Mouse (Mus musculus): ENCODE data around the gene Nploc4. TPM values are rescaled to one million over a fixed set of nuclear protein-coding genes. Genes with fewer than 3 reads are reported as not detected.
A peak's percentile ranks its signal among the peaks of the same experiment; 100 is the strongest.

The Nploc4 gene
- polyA plus RNA-seq, 1 experiment from 2014 or later, result 52.9 TPM

- ATAC-seq (ENCODE audit: insufficient number of reproducible peaks, insufficient read depth, low FRiP score, low TSS enrichment), result peak; percentile 79
- peak within 1 kb of the TSS; percentile 82 for H3K27ac ChIP-seq
- H3K9me3 ChIP-seq, result no peaks in the 10 kb centered on the region
- H3K4me1 ChIP-seq, result peaks cover 16% of the 10 kb centered on the region
- H3K36me3 ChIP-seq, result peaks cover 38% of the 10 kb centered on the region
- no peaks in the 10 kb centered on the region for H3K27me3 ChIP-seq
- H3K9ac ChIP-seq, result peak within 1 kb of the TSS; percentile 96
- 5% methylated on average over 62 of the region's 62 CpGs for WGBS
- peak within 1 kb of the TSS; percentile 78 for H3K4me2 ChIP-seq (replicated peaks)
- H3K4me3 ChIP-seq, result peak within 1 kb of the TSS; percentile 95
These were observed 20.6 kb upstream of the Nploc4 start, which contains the start of the genes Oxld1 and Ccdc137 for GRCm38 (mm10) chr11:120457772-120458751. Gene Oxld1 (minus strand): TSS chr11:120458068. Gene Ccdc137 (plus strand): TSS chr11:120458115.

- H3K36me3 ChIP-seq, result peaks cover 32% of the 10 kb centered on the region
- H3K4me3 ChIP-seq, result peak overlapping the region; percentile 95
- H3K27me3 ChIP-seq, result no peaks in the 10 kb centered on the region
- H3K4me2 ChIP-seq (replicated peaks), result peak overlapping the region; percentile 78
- peak overlapping the region; percentile 96 for H3K9ac ChIP-seq
- WGBS, result 31% methylated on average over 14 of the region's 14 CpGs
- peaks cover 16% of the 10 kb centered on the region for H3K4me1 ChIP-seq
- H3K27ac ChIP-seq, result peak overlapping the region; percentile 82
- H3K9me3 ChIP-seq, result no peaks in the 10 kb centered on the region
- ATAC-seq (ENCODE audit: insufficient number of reproducible peaks, insufficient read depth, low FRiP score, low TSS enrichment), result 0 out of 2 replicates have a peak, but pooled peaks have one; percentile 6
These were observed 19.9 kb upstream of the Nploc4 start for GRCm38 (mm10) chr11:120457370-120457769.

- H3K27ac ChIP-seq, result no peak overlapping the region
- H3K4me1 ChIP-seq, result peaks cover 16% of the 10 kb centered on the region
- H3K36me3 ChIP-seq, result peaks cover 14% of the 10 kb centered on the region
- no peaks in the 10 kb centered on the region for H3K27me3 ChIP-seq
- H3K9me3 ChIP-seq, result no peaks in the 10 kb centered on the region
- 91% methylated on average over 7 of the region's 7 CpGs for WGBS
- H3K9ac ChIP-seq, result no peak overlapping the region
- no peak for ATAC-seq (ENCODE audit: insufficient number of reproducible peaks, insufficient read depth, low FRiP score, low TSS enrichment)
- no peak overlapping the region for H3K4me2 ChIP-seq (replicated peaks)
- H3K4me3 ChIP-seq, result no peak overlapping the region
These were observed 17.9 kb upstream of the Nploc4 start for GRCm38 (mm10) chr11:120455413-120455812.

- Histone ChIP-seq H3K36me3 (peaks cover 11% of the 10 kb centered on the region), H3K27me3 (no peaks in the 10 kb centered on the region), H3K4me3 (no peak overlapping the region), H3K9ac (no peak overlapping the region), H3K4me2 (replicated peaks) (no peak overlapping the region), H3K4me1 (peaks cover 16% of the 10 kb centered on the region), H3K9me3 (no peaks in the 10 kb centered on the region), H3K27ac (no peak overlapping the region)
- 87% methylated on average over 4 of the region's 4 CpGs for WGBS
- ATAC-seq (ENCODE audit: insufficient number of reproducible peaks, insufficient read depth, low FRiP score, low TSS enrichment), result no peak
These were observed 17.5 kb upstream of the Nploc4 start for GRCm38 (mm10) chr11:120454965-120455364.

GRCm38 (mm10) chr11:120453306-120453705, 15.8 kb upstream of the Nploc4 start, which contains the start of gene Pde6g:
Gene Pde6g (minus strand): TSS chr11:120453500.
- 82% methylated on average over 4 of the region's 4 CpGs for WGBS
- Histone ChIP-seq H3K9ac (no peak within 1 kb of the TSS), H3K9me3 (no peaks in the 10 kb centered on the region), H3K27me3 (no peaks in the 10 kb centered on the region), H3K36me3 (0 out of 2 replicates have a peak, but pooled peaks cover 4% of the 10 kb centered on the region), H3K4me2 (replicated peaks) (no peak within 1 kb of the TSS), H3K4me3 (no peak within 1 kb of the TSS), H3K27ac (no peak within 1 kb of the TSS), H3K4me1 (peaks cover 5% of the 10 kb centered on the region; the same call in 1 of the 2 replicates)
- no peak for ATAC-seq (ENCODE audit: insufficient number of reproducible peaks, insufficient read depth, low FRiP score, low TSS enrichment)

- no peak for ATAC-seq (ENCODE audit: insufficient number of reproducible peaks, insufficient read depth, low FRiP score, low TSS enrichment)
- Histone ChIP-seq H3K4me2 (replicated peaks) (no peak overlapping the region), H3K27me3 (no peaks in the 10 kb centered on the region), H3K27ac (no peak overlapping the region), H3K4me1 (peaks cover 5% of the 10 kb centered on the region; the same call in 1 of the 2 replicates), H3K9ac (no peak overlapping the region), H3K36me3 (0 out of 2 replicates have a peak, but pooled peaks cover 4% of the 10 kb centered on the region), H3K4me3 (no peak overlapping the region), H3K9me3 (no peaks in the 10 kb centered on the region)
- 71% methylated on average over 3 of the region's 3 CpGs for WGBS
These were observed 14.7 kb upstream of the Nploc4 start for GRCm38 (mm10) chr11:120452246-120452645.

- Histone ChIP-seq H3K27me3 (no peaks in the 10 kb centered on the region), H3K36me3 (no peaks in the 10 kb centered on the region), H3K4me1 (no peaks in the 10 kb centered on the region), H3K9ac (no peak overlapping the region), H3K4me2 (replicated peaks) (no peak overlapping the region), H3K27ac (no peak overlapping the region), H3K4me3 (no peak overlapping the region), H3K9me3 (no peaks in the 10 kb centered on the region)
- 67% methylated on average over 7 of the region's 7 CpGs for WGBS
- peak; percentile 28; the same call in 1 of the 2 replicates for ATAC-seq (ENCODE audit: insufficient number of reproducible peaks, insufficient read depth, low FRiP score, low TSS enrichment)
These were observed 9.7 kb upstream of the Nploc4 start for GRCm38 (mm10) chr11:120447179-120447578.

- no peak overlapping the region for H3K27ac ChIP-seq
- H3K4me1 ChIP-seq, result no peaks in the 10 kb centered on the region
- no peak overlapping the region for H3K9ac ChIP-seq
- no peak for ATAC-seq (ENCODE audit: insufficient number of reproducible peaks, insufficient read depth, low FRiP score, low TSS enrichment)
- no peaks in the 10 kb centered on the region for H3K27me3 ChIP-seq
- H3K4me3 ChIP-seq, result no peak overlapping the region
- H3K9me3 ChIP-seq, result no peaks in the 10 kb centered on the region
- WGBS, result 75% methylated on average over 3 of the region's 3 CpGs
- no peak overlapping the region for H3K4me2 ChIP-seq (replicated peaks)
- H3K36me3 ChIP-seq, result no peaks in the 10 kb centered on the region
These were observed 8.0 kb upstream of the Nploc4 start for GRCm38 (mm10) chr11:120445475-120445874.

- no peak for ATAC-seq (ENCODE audit: insufficient number of reproducible peaks, insufficient read depth, low FRiP score, low TSS enrichment)
- Histone ChIP-seq H3K36me3 (no peaks in the 10 kb centered on the region), H3K27me3 (no peaks in the 10 kb centered on the region), H3K4me3 (no peak overlapping the region), H3K4me2 (replicated peaks) (no peak overlapping the region), H3K4me1 (no peaks in the 10 kb centered on the region), H3K27ac (no peak overlapping the region), H3K9me3 (no peaks in the 10 kb centered on the region), H3K9ac (no peak overlapping the region)
- WGBS, result 64% methylated on average over 6 of the region's 6 CpGs
These were observed 6.6 kb upstream of the Nploc4 start for GRCm38 (mm10) chr11:120444106-120444505.

- no peaks in the 10 kb centered on the region for H3K27me3 ChIP-seq
- no peak overlapping the region for H3K9ac ChIP-seq
- no peaks in the 10 kb centered on the region for H3K36me3 ChIP-seq
- H3K4me1 ChIP-seq, result no peaks in the 10 kb centered on the region
- H3K4me2 ChIP-seq (replicated peaks), result no peak overlapping the region
- no peaks in the 10 kb centered on the region for H3K9me3 ChIP-seq
- WGBS, result 78% methylated on average over 3 of the region's 3 CpGs
- H3K4me3 ChIP-seq, result no peak overlapping the region
- H3K27ac ChIP-seq, result no peak overlapping the region
- ATAC-seq (ENCODE audit: insufficient number of reproducible peaks, insufficient read depth, low FRiP score, low TSS enrichment), result no peak
These were observed 5.3 kb upstream of the Nploc4 start for GRCm38 (mm10) chr11:120442765-120443280.

GRCm38 (mm10) chr11:120442344-120442743, 4.8 kb upstream of the Nploc4 start, which contains the start of gene Tspan10:
Gene Tspan10 (plus strand): TSS chr11:120442644.
- 90% methylated on average over 3 of the region's 3 CpGs for WGBS
- no peaks in the 10 kb centered on the region for H3K9me3 ChIP-seq
- no peak for ATAC-seq (ENCODE audit: insufficient number of reproducible peaks, insufficient read depth, low FRiP score, low TSS enrichment)
- no peaks in the 10 kb centered on the region for H3K36me3 ChIP-seq
- H3K9ac ChIP-seq, result no peak within 1 kb of the TSS
- H3K27me3 ChIP-seq, result no peaks in the 10 kb centered on the region
- no peak within 1 kb of the TSS for H3K27ac ChIP-seq
- no peak within 1 kb of the TSS for H3K4me2 ChIP-seq (replicated peaks)
- H3K4me3 ChIP-seq, result no peak within 1 kb of the TSS
- no peaks in the 10 kb centered on the region for H3K4me1 ChIP-seq

Measured in embryonic facial prominence, embryonic 12.5 days (tissue).